Comparison of ENCODE assay signal across 9 mouse cellular contexts in genomic region chr11:6519491-6520033, GRCm38 (mm10). TPM values are rescaled to one million over a fixed set of nuclear protein-coding genes. Genes with fewer than 3 reads are reported as not detected.
DNase-seq lines count a peak whose midpoint lies in the region; ATAC-seq and TF ChIP-seq lines count a peak whose summit lies in the region.
"Had no signal": no experiment of that assay in that cellular context is flagged by ENCODE, and none has a peak within 500 bp of the region (broad histone marks: within the 10 kb centered on the region; RNA-seq: fewer than 3 reads in every experiment).

No protein-coding gene starts in this region.

- peak overlapping the region; percentile 70 for H3K9ac ChIP-seq in MEL (ENCODE audit: control insufficient read depth, low read depth, low read length, poor library complexity, severe bottlenecking)
- 0 out of 2 replicates have a peak overlapping the region, but pooled peaks have one; percentile 20 for H3K9ac ChIP-seq in liver, embryonic 13.5 days
- H3K9ac ChIP-seq: hindbrain, embryonic 14.5 days had no signal

- TF ChIP-seq CTCF in MEL (IDR thresholded peaks at IDR 0.05 in 2 of 3, conservative IDR thresholded peaks at IDR 0.05 in 1 of 3; ENCODE audit: control insufficient read depth in 1 of 3, insufficient read depth in 1 of 3, low read depth in 2 of 3, low read length in 3 of 3, poor library complexity in 1 of 3, severe bottlenecking in 1 of 3): no peak

- no peak for TF ChIP-seq RAD21 in MEL (IDR thresholded peaks at IDR 0.05; ENCODE audit: low read depth, low read length)

- peak; percentile 92 for DNase-seq in MEL (ENCODE audit: low read depth, low spot score)
- no peak for DNase-seq in liver, embryonic 13.5 days
- peak; percentile 27 to 44 for DNase-seq in spleen, postnatal 14 days (ENCODE audit: low spot score in 2 of 2)
- DNase-seq in frontal cortex, adult 2 months (ENCODE audit: extremely low spot score in 1 of 2, low spot score in 1 of 2): no peak
- no peak for DNase-seq in kidney, adult 9 months
- DNase-seq in gastrocnemius, postnatal 10 days: no peak
- DNase-seq: adrenal gland, postnatal 10 days had no signal

- peak overlapping the region; percentile 49 to 63 for H3K4me3 ChIP-seq in MEL (ENCODE audit: control insufficient read depth in 1 of 2, insufficient read depth in 1 of 2, low read depth in 2 of 2, low read length in 2 of 2)
- H3K4me3 ChIP-seq in liver, embryonic 13.5 days (replicated peaks): peak overlapping the region; percentile 31

- no peaks in the 10 kb centered on the region for H3K27me3 ChIP-seq in MEL (ENCODE audit: control insufficient read depth in 1 of 2, insufficient read depth in 2 of 2, low read length in 2 of 2)
- no peaks in the 10 kb centered on the region for H3K27me3 ChIP-seq in liver, embryonic 13.5 days

- peak in 1 of 2 experiments; percentile 69; a peak in 2 of 4 replicates for TF ChIP-seq POLR2A in MEL (IDR thresholded peaks at IDR 0.05; ENCODE audit: control insufficient read depth in 1 of 2, insufficient read depth in 1 of 2, low read depth in 1 of 2, low read length in 2 of 2, poor library complexity in 1 of 2)

- peak overlapping the region; percentile 92 for H3K27ac ChIP-seq in MEL (ENCODE audit: control insufficient read depth, low read depth, low read length)
- peak overlapping the region; percentile 57 for H3K27ac ChIP-seq in liver, embryonic 13.5 days
- H3K27ac ChIP-seq: hindbrain, embryonic 14.5 days had no signal

- ATAC-seq in CD4-positive, CD25-positive, alpha-beta regulatory T cell, adult 4 months: peak; percentile 56
- ATAC-seq in liver, embryonic 13.5 days (ENCODE audit: low read depth): peak; percentile 22; the same call in 1 of the 2 replicates

- TF ChIP-seq EP300 in MEL (IDR thresholded peaks at IDR 0.05; ENCODE audit: low read depth in 1 of 2, low read length in 2 of 2): peak; percentile 20 to 68; a peak in 3 of 4 replicates

- no peaks in the 10 kb centered on the region for H3K79me2 ChIP-seq in MEL (ENCODE audit: control insufficient read depth, insufficient read depth, low read length, poor library complexity)

- H3K4me1 ChIP-seq in MEL (ENCODE audit: control insufficient read depth in 1 of 2, insufficient read depth in 2 of 2, low read length in 2 of 2): peaks cover 7 to 19% of the 10 kb centered on the region in 2 experiments; a peak in 3 of 4 replicates
- H3K4me1 ChIP-seq in liver, embryonic 13.5 days (replicated peaks): peaks cover 20% of the 10 kb centered on the region

- peak overlapping the region; percentile 34 for H3K4me2 ChIP-seq in liver, embryonic 13.5 days
- H3K4me2 ChIP-seq: hindbrain, embryonic 14.5 days had no signal

- no peaks in the 10 kb centered on the region for H3K9me3 ChIP-seq in MEL (replicated peaks; ENCODE audit: insufficient read depth, low read length)
- H3K9me3 ChIP-seq in liver, embryonic 13.5 days (replicated peaks): no peaks in the 10 kb centered on the region

- H3K36me3 ChIP-seq in MEL (ENCODE audit: control insufficient read depth in 1 of 2, insufficient read depth in 2 of 2, low read length in 2 of 2): peaks cover 0 to 10% of the 10 kb centered on the region in 2 experiments; a peak in 2 of 4 replicates
- H3K36me3 ChIP-seq in liver, embryonic 13.5 days: peaks cover 9% of the 10 kb centered on the region

- WGBS in liver, embryonic 13.5 days (ENCODE audit: insufficient replicate concordance): 15% methylated on average over 11 of the region's 11 CpGs

TF ChIP-seq in MEL, 35 proteins besides CTCF, POLR2A, EP300 and RAD21 (continues in another document):
- TF ChIP-seq USF1 (IDR thresholded peaks at IDR 0.05; ENCODE audit: low read depth, low read length) (0 out of 2 replicates have a peak, but pooled peaks have one; percentile 25), TBP (IDR thresholded peaks at IDR 0.05; ENCODE audit: low read depth, low read length) (peak; percentile 94), MAX (IDR thresholded peaks at IDR 0.05; ENCODE audit: low read length) (no peak), POLR2AphosphoS2 (IDR thresholded peaks at IDR 0.05; ENCODE audit: low read length) (no peak), USF2 (IDR thresholded peaks at IDR 0.05; ENCODE audit: borderline replicate concordance in 1 of 2, insufficient read depth in 1 of 2, low read depth in 1 of 2, low read length in 2 of 2) (no peak), ZNF384 (IDR thresholded peaks at IDR 0.05; ENCODE audit: low read depth, low read length) (no peak), JUND (IDR thresholded peaks at IDR 0.05; ENCODE audit: low read depth, low read length) (no peak), SIN3A (IDR thresholded peaks at IDR 0.05; ENCODE audit: low read length) (peak; percentile 60), TCF12 (IDR thresholded peaks at IDR 0.05; ENCODE audit: low read depth, low read length) (0 out of 2 replicates have a peak, but pooled peaks have one; percentile 34), ZC3H11A (IDR thresholded peaks at IDR 0.05; ENCODE audit: low read depth, low read length) (no peak), MYB (IDR thresholded peaks at IDR 0.05; ENCODE audit: low read depth, low read length) (peak; percentile 53), NRF1 (IDR thresholded peaks at IDR 0.05; ENCODE audit: insufficient read depth, low read depth, low read length, poor library complexity, severe bottlenecking) (no peak), SMC3 (IDR thresholded peaks at IDR 0.05; ENCODE audit: low read depth, low read length) (no peak), MEF2A (IDR thresholded peaks at IDR 0.05; ENCODE audit: extremely low read depth, insufficient replicate concordance, low read depth, low read length, poor library complexity, severe bottlenecking) (no peak), POLR2AphosphoS5 (IDR thresholded peaks at IDR 0.05; ENCODE audit: borderline replicate concordance, low read depth, low read length) (no peak), KAT2A (conservative IDR thresholded peaks at IDR 0.05; ENCODE audit: low read depth, low read length) (no peak), HCFC1 (IDR thresholded peaks at IDR 0.05; ENCODE audit: low read depth, low read length) (no peak), UBTF (IDR thresholded peaks at IDR 0.05; ENCODE audit: borderline replicate concordance, insufficient read depth, low read depth, low read length) (no peak), TAL1 (IDR thresholded peaks at IDR 0.05; ENCODE audit: low read length) (no peak), NELFE (IDR thresholded peaks at IDR 0.05; ENCODE audit: low read depth, low read length) (peak; percentile 47), E2F4 (IDR thresholded peaks at IDR 0.05; ENCODE audit: borderline replicate concordance, low read depth, low read length) (no peak), MYC (IDR thresholded peaks at IDR 0.05; ENCODE audit: low read depth, low read length) (peak; percentile 51; the same call in 1 of the 2 replicates), GABPA (IDR thresholded peaks at IDR 0.05; ENCODE audit: low read depth, low read length) (no peak), GATA1 (IDR thresholded peaks at IDR 0.05; ENCODE audit: low read depth, low read length) (no peak), CHD1 (IDR thresholded peaks at IDR 0.05; ENCODE audit: low read depth, low read length) (0 out of 2 replicates have a peak, but pooled peaks have one; percentile 13), CHD2 (IDR thresholded peaks at IDR 0.05; ENCODE audit: low read length) (no peak), ZMIZ1 (IDR thresholded peaks at IDR 0.05; ENCODE audit: low read depth, low read length) (peak; percentile 63; the same call in 1 of the 2 replicates), MAZ (IDR thresholded peaks at IDR 0.05; ENCODE audit: low read depth, low read length) (0 out of 2 replicates have a peak, but pooled peaks have one; percentile 81), ZKSCAN1 (IDR thresholded peaks at IDR 0.05; ENCODE audit: low read depth, low read length) (no peak), ETS1 (IDR thresholded peaks at IDR 0.05; ENCODE audit: low read depth, low read length) (peak; percentile 24; the same call in 1 of the 2 replicates), RCOR1 (IDR thresholded peaks at IDR 0.05; ENCODE audit: low read depth, low read length) (peak; percentile 84), ELF1 (IDR thresholded peaks at IDR 0.05; ENCODE audit: low read depth, low read length) (0 out of 2 replicates have a peak, but pooled peaks have one; percentile 21), MXI1 (IDR thresholded peaks at IDR 0.05; ENCODE audit: low read depth, low read length) (peak; percentile 78), MAFK (IDR thresholded peaks at IDR 0.05; ENCODE audit: borderline replicate concordance, low read depth, low read length) (no peak)

RNA-seq across cellular contexts. Expression of gene Myo1g, which starts 1.2 kb away (rescaled TPM):
- 100 to 1,000 TPM; 132 to 240 TPM for polyA plus RNA-seq in CD4-positive, CD25-positive, alpha-beta regulatory T cell, adult 4 months (2017; shearing (Covaris generic))
- total RNA-seq in MEL (2012; rRNA removed): 19.4 and 22.8 TPM in 2 replicates
- 10 to 100 TPM in 1 of 2 experiments, not detected in 1; 33.3 TPM for polyA plus RNA-seq in MEL (2012; ENCODE audit: insufficient read depth in 1 of 2, insufficient read length in 2 of 2, low read depth in 1 of 2, low replicate concordance in 2 of 2, missing spikeins in 1 of 2)
- 4.7 and 5.3 TPM in 2 replicates for polyA plus RNA-seq in liver, embryonic 13.5 days (2015; fragmentation: Nextera tagmentation; extraction: Ambion mirVana)
- 0.80 and 0.96 TPM in 2 replicates for polyA plus RNA-seq in frontal cortex, adult 2 months (2012; rRNA removed)
- total RNA-seq in gastrocnemius, postnatal 10 days (2021): 1 to 10 TPM; 1.6 to 2.5 TPM

RNA-seq across cellular contexts. Expression of gene Ccm2, which starts 27.1 kb away (rescaled TPM):
- 100 to 1,000 TPM; 203 to 260 TPM for polyA plus RNA-seq in CD4-positive, CD25-positive, alpha-beta regulatory T cell, adult 4 months (2017; shearing (Covaris generic))
- 65.2 and 66.4 TPM in 2 replicates for total RNA-seq in MEL (2012; rRNA removed)
- 10 to 100 TPM in 1 of 2 experiments, not detected in 1; 49.2 TPM for polyA plus RNA-seq in MEL (2012; ENCODE audit: insufficient read depth in 1 of 2, insufficient read length in 2 of 2, low read depth in 1 of 2, low replicate concordance in 2 of 2, missing spikeins in 1 of 2)
- 45.8 and 46.1 TPM in 2 replicates for polyA plus RNA-seq in liver, embryonic 13.5 days (2015; fragmentation: Nextera tagmentation; extraction: Ambion mirVana)
- polyA plus RNA-seq in frontal cortex, adult 2 months (2012; rRNA removed): 83.1 and 88.2 TPM in 2 replicates
- 10 to 100 TPM; 25.9 to 28.1 TPM for total RNA-seq in gastrocnemius, postnatal 10 days (2021)

RNA-seq across cellular contexts. Expression of gene Purb, which starts 43.8 kb away (rescaled TPM):
- polyA plus RNA-seq in CD4-positive, CD25-positive, alpha-beta regulatory T cell, adult 4 months (2017; shearing (Covaris generic)): 10 to 100 TPM; 22.2 to 22.3 TPM
- 29.3 and 33.9 TPM in 2 replicates for total RNA-seq in MEL (2012; rRNA removed)
- polyA plus RNA-seq in MEL (2012; ENCODE audit: insufficient read depth in 1 of 2, insufficient read length in 2 of 2, low read depth in 1 of 2, low replicate concordance in 2 of 2, missing spikeins in 1 of 2): 10 to 100 TPM; 23.1 to 32.7 TPM
- polyA plus RNA-seq in liver, embryonic 13.5 days (2015; fragmentation: Nextera tagmentation; extraction: Ambion mirVana): 11.1 and 12.6 TPM in 2 replicates
- 102 and 103 TPM in 2 replicates for polyA plus RNA-seq in frontal cortex, adult 2 months (2012; rRNA removed)
- 10 to 100 TPM; 55.6 to 58.4 TPM for total RNA-seq in gastrocnemius, postnatal 10 days (2021)

Comparison
In these comparisons a context has a peak if more than half of its experiments do, and no peak if none do; other contexts are left out.
1. DNase-seq: peak in MEL (single experiment) and spleen, postnatal 14 days (2 of 2); none in liver, embryonic 13.5 days (single experiment), frontal cortex, adult 2 months (0 of 2), kidney, adult 9 months (single experiment) and gastrocnemius, postnatal 10 days (single experiment).